Mouse (Mus musculus): ENCODE measurements around the gene Tcf7.

DNA sequence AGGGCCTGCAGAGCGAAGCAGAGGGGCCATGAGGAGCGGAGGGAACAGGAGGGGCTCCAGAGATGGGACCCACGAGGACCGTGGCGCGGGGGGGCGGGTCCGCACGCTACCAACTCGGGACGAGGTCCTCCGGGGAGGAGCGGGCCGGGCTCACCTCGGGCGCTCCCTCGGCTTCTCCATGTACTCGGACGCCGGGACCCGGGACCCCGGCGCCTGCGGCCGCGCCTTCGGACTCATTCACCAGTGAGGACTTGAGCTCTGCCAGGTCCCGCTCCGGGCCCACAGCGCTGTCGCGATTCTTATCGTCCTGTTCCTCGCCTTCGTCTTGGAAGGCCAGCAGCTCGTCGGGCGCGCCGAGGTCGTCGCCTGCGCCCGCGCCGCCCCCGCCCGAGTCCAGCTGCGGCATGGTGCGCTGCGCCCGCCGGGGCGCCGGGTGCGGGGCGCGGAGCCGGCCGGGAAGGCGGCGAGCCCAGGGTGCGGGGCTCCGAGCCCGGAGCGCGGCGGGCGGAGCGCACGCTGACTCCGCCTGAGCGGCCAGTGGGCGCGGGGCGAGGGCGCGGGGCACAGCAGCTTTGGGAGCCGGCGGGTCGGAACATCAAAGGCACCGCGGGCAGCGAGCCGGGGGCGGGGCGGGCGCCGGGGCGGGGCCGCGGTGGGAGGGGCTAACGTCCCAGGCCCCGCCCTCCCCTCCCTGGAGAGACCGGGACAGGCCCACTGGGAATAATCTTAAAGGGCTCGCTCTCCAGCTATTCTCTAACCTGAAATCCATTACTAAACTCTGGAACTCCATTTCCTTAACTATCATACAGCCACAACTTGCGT, at the start of gene Tcf7:
- TF ChIP-seq CTCF (IDR thresholded peaks at IDR 0.05; ENCODE audit: control insufficient read depth, insufficient read depth, insufficient read length) (no peak), MAX (IDR thresholded peaks at IDR 0.05) (no peak), CEBPB (IDR thresholded peaks at IDR 0.05; ENCODE audit: low read depth) (no peak), FOSL1 (IDR thresholded peaks at IDR 0.05; ENCODE audit: insufficient read depth, low read length, poor library complexity, severe bottlenecking) (no peak), MYOD1 (IDR thresholded peaks at IDR 0.05; ENCODE audit: control insufficient read depth, insufficient read length, low read depth) (no peak), USF1 (IDR thresholded peaks at IDR 0.05; ENCODE audit: low read depth) (no peak), MYOG (IDR thresholded peaks at IDR 0.05; ENCODE audit: control insufficient read depth, extremely low read depth, insufficient read length) (no peak)
